In the genomic region with DNA sequence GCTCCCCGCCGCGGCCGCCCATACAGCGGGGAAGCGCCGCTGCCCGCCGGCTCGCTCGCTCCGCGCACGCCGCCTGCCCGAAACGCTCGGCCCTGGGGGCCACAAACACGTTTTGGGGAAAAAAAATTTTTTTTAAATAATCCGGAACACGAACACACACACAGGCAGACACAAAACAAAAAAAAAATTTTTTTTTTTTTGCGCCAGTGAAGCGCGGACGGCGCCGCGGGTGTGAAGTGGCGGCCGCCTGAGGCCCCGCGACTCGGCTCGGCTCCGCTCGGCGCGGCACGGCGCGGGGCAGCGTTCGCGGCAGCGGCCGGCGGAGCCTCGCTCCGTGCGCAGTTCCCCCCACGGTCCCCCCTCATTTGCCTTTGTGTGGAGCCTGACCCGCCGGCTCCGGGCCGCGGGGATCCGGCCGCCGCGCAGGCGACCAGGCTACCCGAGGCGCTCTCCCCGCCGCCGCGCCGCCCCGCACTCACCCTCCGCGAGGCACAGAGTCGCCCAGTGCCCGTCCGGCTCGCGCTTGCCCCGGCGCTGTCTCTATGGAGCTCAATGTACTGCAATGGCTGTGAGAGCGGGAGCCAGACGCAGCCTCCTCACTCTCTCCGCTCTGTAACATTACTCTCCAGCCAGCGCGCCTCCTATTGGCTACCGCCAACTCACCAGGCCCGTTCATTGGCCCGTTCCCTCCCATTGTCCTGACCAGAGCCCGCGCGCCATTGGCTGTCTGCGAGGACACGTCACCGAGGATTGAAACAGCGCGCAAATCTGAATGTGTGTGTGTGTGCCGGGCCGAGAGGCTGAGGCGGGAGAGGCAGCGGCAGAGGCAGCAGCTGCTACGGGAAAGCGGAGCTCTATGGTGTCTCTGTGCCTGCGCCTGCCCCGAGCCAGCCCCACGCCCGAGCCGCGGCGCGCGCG, we compare ENCODE assay signal across 7 mouse cellular contexts. TPM values are rescaled to one million over a fixed set of nuclear protein-coding genes. Genes with fewer than 3 reads are reported as not detected.
DNase-seq lines count a peak whose midpoint lies in the region; ATAC-seq and TF ChIP-seq lines count a peak whose summit lies in the region.

No protein-coding gene starts in this region.

- peak; percentile 66 for TF ChIP-seq POLR2A in spleen, adult 2 months (IDR thresholded peaks at IDR 0.05; ENCODE audit: low read depth, low read length)

- peak overlapping the region; percentile 100 for H3K9ac ChIP-seq in embryonic facial prominence, embryonic 12.5 days
- peak overlapping the region; percentile 100 for H3K9ac ChIP-seq in limb, embryonic 11.5 days (ENCODE audit: low read length)
- H3K9ac ChIP-seq in midbrain, embryonic 15.5 days = peak overlapping the region; percentile 95

- peak; percentile 98 for DNase-seq in adrenal gland, postnatal 25 days
- peak; percentile 100 for DNase-seq in heart, adult 11 months
- peak; percentile 99 for DNase-seq in kidney, adult 18-20 months
- peak; percentile 100 for DNase-seq in limb, embryonic 11.5 days (ENCODE audit: low spot score)
- peak; percentile 96 to 98 for DNase-seq in spleen, adult 2 months (ENCODE audit: low read depth in 1 of 2, low spot score in 2 of 2)

- peak; percentile 96 for ATAC-seq in embryonic facial prominence, embryonic 12.5 days (ENCODE audit: insufficient number of reproducible peaks, insufficient read depth, low FRiP score, low TSS enrichment)
- ATAC-seq in limb, embryonic 11.5 days (ENCODE audit: insufficient number of reproducible peaks, low FRiP score, low TSS enrichment, low read depth) = peak; percentile 98
- peak; percentile 99 for ATAC-seq in midbrain, embryonic 15.5 days (replicated peaks)

- H3K36me3 ChIP-seq in embryonic facial prominence, embryonic 12.5 days = peaks cover 8% of the 10 kb centered on the region; the same call in 1 of the 2 replicates
- H3K36me3 ChIP-seq in limb, embryonic 11.5 days (ENCODE audit: control insufficient read depth, insufficient read depth, low read length) = peaks cover 2% of the 10 kb centered on the region; the same call in 1 of the 2 replicates
- H3K36me3 ChIP-seq in midbrain, embryonic 15.5 days (replicated peaks) = no peaks in the 10 kb centered on the region
- no peaks in the 10 kb centered on the region; the same call in 1 of the 2 replicates for H3K36me3 ChIP-seq in spleen, adult 2 months (ENCODE audit: control insufficient read depth, insufficient read depth, low read length)

- H3K4me2 ChIP-seq in embryonic facial prominence, embryonic 12.5 days (replicated peaks) = peak overlapping the region; percentile 88
- peak overlapping the region; percentile 89 for H3K4me2 ChIP-seq in limb, embryonic 11.5 days (ENCODE audit: low read depth, severe bottlenecking)
- H3K4me2 ChIP-seq in midbrain, embryonic 15.5 days = peak overlapping the region; percentile 98

- no peaks in the 10 kb centered on the region for H3K9me3 ChIP-seq in embryonic facial prominence, embryonic 12.5 days
- H3K9me3 ChIP-seq in limb, embryonic 11.5 days (ENCODE audit: control insufficient read depth, low read length) = no peaks in the 10 kb centered on the region
- no peaks in the 10 kb centered on the region for H3K9me3 ChIP-seq in midbrain, embryonic 15.5 days

- H3K4me1 ChIP-seq in embryonic facial prominence, embryonic 12.5 days = peaks cover 6% of the 10 kb centered on the region; the same call in 1 of the 2 replicates
- 0 out of 2 replicates have a peak, but pooled peaks cover 7% of the 10 kb centered on the region for H3K4me1 ChIP-seq in limb, embryonic 11.5 days (ENCODE audit: control insufficient read depth, insufficient read depth, low read length)
- peaks cover 27% of the 10 kb centered on the region for H3K4me1 ChIP-seq in midbrain, embryonic 15.5 days
- peaks cover 2% of the 10 kb centered on the region; the same call in 1 of the 2 replicates for H3K4me1 ChIP-seq in spleen, adult 2 months (ENCODE audit: control insufficient read depth, insufficient read depth, insufficient read length)

- peak overlapping the region; percentile 88 for H3K4me3 ChIP-seq in embryonic facial prominence, embryonic 12.5 days
- H3K4me3 ChIP-seq in limb, embryonic 11.5 days (ENCODE audit: low read depth, low read length) = peak overlapping the region; percentile 83
- H3K4me3 ChIP-seq in midbrain, embryonic 15.5 days = peak overlapping the region; percentile 61
- peak overlapping the region; percentile 95 for H3K4me3 ChIP-seq in spleen, adult 2 months (ENCODE audit: extremely low read depth, insufficient read depth, insufficient read length)

- TF ChIP-seq CTCF in spleen, adult 2 months (IDR thresholded peaks at IDR 0.05; ENCODE audit: extremely low read depth, insufficient read depth, insufficient read length, insufficient replicate concordance) = no peak

- peak overlapping the region; percentile 100 for H3K27ac ChIP-seq in embryonic facial prominence, embryonic 12.5 days
- H3K27ac ChIP-seq in limb, embryonic 11.5 days (replicated peaks; ENCODE audit: low read depth, low read length) = peak overlapping the region; percentile 99
- peak overlapping the region; percentile 99 for H3K27ac ChIP-seq in midbrain, embryonic 15.5 days
- H3K27ac ChIP-seq in spleen, adult 2 months (ENCODE audit: insufficient read depth, low read length) = peak overlapping the region; percentile 97

- no peaks in the 10 kb centered on the region for H3K27me3 ChIP-seq in embryonic facial prominence, embryonic 12.5 days
- H3K27me3 ChIP-seq in limb, embryonic 11.5 days (ENCODE audit: control insufficient read depth, insufficient read depth, low read length) = no peaks in the 10 kb centered on the region
- no peaks in the 10 kb centered on the region for H3K27me3 ChIP-seq in midbrain, embryonic 15.5 days (replicated peaks)
- H3K27me3 ChIP-seq in spleen, adult 2 months (ENCODE audit: control insufficient read depth, insufficient read depth, low read length) = no peaks in the 10 kb centered on the region

- WGBS in embryonic facial prominence, embryonic 12.5 days = under 1% methylated on average over 86 of the region's 110 CpGs
- under 1% methylated on average over 99 of the region's 110 CpGs for WGBS in limb, embryonic 11.5 days
- WGBS in midbrain, embryonic 15.5 days = 1% methylated on average over 110 of the region's 110 CpGs
- under 1% methylated on average over 109 of the region's 110 CpGs for WGBS in spleen, adult 2 months

RNA-seq across cellular contexts. Expression of a gene that starts 57.7 kb away (rescaled TPM):
- 6.7 and 7.4 TPM in 2 replicates for total RNA-seq in adrenal gland, postnatal 25 days (2021)
- polyA plus RNA-seq in embryonic facial prominence, embryonic 12.5 days (2016; fragmentation: Nextera tagmentation; extraction: Ambion mirVana) = 3.4 and 4.0 TPM in 2 replicates
- polyA plus RNA-seq in limb, embryonic 11.5 days (2014; fragmentation: Nextera tagmentation; extraction: Ambion mirVana) = 1.9 TPM in 1 of 2 replicates, not detected in the other
- 6.5 and 8.6 TPM in 2 replicates for polyA plus RNA-seq in midbrain, embryonic 15.5 days (2015; fragmentation: Nextera tagmentation; extraction: Ambion mirVana)
- polyA plus RNA-seq in spleen, adult 2 months (2012; rRNA removed) = not detected in 2 replicates

Comparison
In these comparisons a context has a peak if more than half of its experiments do, and no peak if none do; other contexts are left out.
1. Peak in every context shown above with its lines: DNase-seq, ATAC-seq, H3K4me3 ChIP-seq and H3K27ac ChIP-seq.